Mouse (Mus musculus) megakaryocyte-erythroid progenitor cell, adult 5-6 weeks (primary cell): Measurements from ENCODE around the gene Dtx3l. TPM values are rescaled to one million over a fixed set of nuclear protein-coding genes. Genes with fewer than 3 reads are reported as not detected.
A peak's percentile ranks its signal among the peaks of the same experiment; 100 is the strongest.

Source experiments
- ATAC-seq: replicated peaks from 2 replicates; pipeline ENCODE4 v1.8.0; 2016; ENCODE audit warnings: mild to moderate bottlenecking, inconsistent platforms; ENCODE audit not compliant: severe bottlenecking, poor library complexity, low FRiP score, low TSS enrichment
- total RNA-seq, 2 experiments: library from RNA; stranded (forward) in 1 of 2; stranded (reverse) in 1 of 2; fragments of 200-1000, 215-1000 nt in 1 of 2; fragments of >200 nt in 1 of 2; fragmentation: Nextera tagmentation in 1 of 2; gene quantifications; 2 replicates each; pipeline ENCODE4 v1.2.3; 2014 to 2017

Dtx3l gene
- total RNA-seq, 2 experiments from 2014 or later, result 15.8 to 22.1 TPM

GRCm38 (mm10) chr16:35933181-35933580, 5.8 kb downstream of the Dtx3l start:
- ATAC-seq, result no peak

GRCm38 (mm10) chr16:35932179-35933055, 6.5 kb downstream of the Dtx3l start:
- no peak for ATAC-seq

GRCm38 (mm10) chr16:35924341-35924740, 14.6 kb downstream of the Dtx3l start:
- no peak for ATAC-seq

- no peak for ATAC-seq
These were observed 15.3 kb downstream of the Dtx3l start for GRCm38 (mm10) chr16:35923546-35924198.

GRCm38 (mm10) chr16:35922301-35922895, 16.6 kb downstream of the Dtx3l start:
- ATAC-seq, result no peak

GRCm38 (mm10) chr16:35921676-35922235, 17.2 kb downstream of the Dtx3l start:
- no peak for ATAC-seq

- peak; percentile 72 for ATAC-seq
These were observed 20.0 kb downstream of the Dtx3l start for GRCm38 (mm10) chr16:35918721-35919543.

GRCm38 (mm10) chr16:35914301-35914700, 24.6 kb downstream of the Dtx3l start:
- ATAC-seq, result no peak

GRCm38 (mm10) chr16:35913526-35913925, 25.4 kb downstream of the Dtx3l start:
- peak; percentile 66; the same call in 1 of the 2 replicates for ATAC-seq

GRCm38 (mm10) chr16:35911449-35911848, 27.5 kb downstream of the Dtx3l start:
- ATAC-seq, result no peak

- ATAC-seq, result peak; percentile 66
These were observed 31.3 kb downstream of the Dtx3l start for GRCm38 (mm10) chr16:35907432-35908201.

GRCm38 (mm10) chr16:35906887-35907286, 32.1 kb downstream of the Dtx3l start:
- ATAC-seq, result no peak

GRCm38 (mm10) chr16:35905819-35906485, 33.0 kb downstream of the Dtx3l start:
- no peak for ATAC-seq

- ATAC-seq, result no peak
These were observed 33.6 kb downstream of the Dtx3l start for GRCm38 (mm10) chr16:35905355-35905754.

GRCm38 (mm10) chr16:35904121-35904736, 34.7 kb downstream of the Dtx3l start:
- ATAC-seq, result no peak

GRCm38 (mm10) chr16:35903014-35903640, 35.8 kb downstream of the Dtx3l start:
- ATAC-seq, result no peak

GRCm38 (mm10) chr16:35900541-35900940, 38.4 kb downstream of the Dtx3l start:
- no peak for ATAC-seq
